Mouse (Mus musculus): ENCODE results near the gene Haspin.

The Haspin gene

DNA sequence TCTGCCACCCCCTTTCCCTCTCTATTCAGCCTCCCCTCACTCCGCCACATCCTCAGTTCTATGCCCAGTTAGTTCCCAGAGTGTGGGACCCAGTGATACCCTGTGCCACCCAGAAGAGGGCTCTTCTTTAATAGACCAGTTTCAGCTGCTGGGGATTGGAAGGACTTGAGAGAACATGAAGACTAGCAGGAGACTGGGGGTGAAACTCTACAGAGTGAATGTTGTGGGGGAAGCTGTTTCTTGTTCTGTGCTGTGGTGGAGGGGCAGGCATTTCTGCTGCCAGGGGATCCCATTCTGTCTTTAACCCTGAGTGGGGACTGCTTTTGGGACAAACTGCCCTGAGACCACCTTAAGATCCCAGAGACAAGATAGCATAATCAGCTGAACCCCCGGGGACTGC, 47.3 kb downstream of the Haspin start:
- DNase-seq (ENCODE audit: extremely low read depth, insufficient read length, low spot score) = no peak

DNA sequence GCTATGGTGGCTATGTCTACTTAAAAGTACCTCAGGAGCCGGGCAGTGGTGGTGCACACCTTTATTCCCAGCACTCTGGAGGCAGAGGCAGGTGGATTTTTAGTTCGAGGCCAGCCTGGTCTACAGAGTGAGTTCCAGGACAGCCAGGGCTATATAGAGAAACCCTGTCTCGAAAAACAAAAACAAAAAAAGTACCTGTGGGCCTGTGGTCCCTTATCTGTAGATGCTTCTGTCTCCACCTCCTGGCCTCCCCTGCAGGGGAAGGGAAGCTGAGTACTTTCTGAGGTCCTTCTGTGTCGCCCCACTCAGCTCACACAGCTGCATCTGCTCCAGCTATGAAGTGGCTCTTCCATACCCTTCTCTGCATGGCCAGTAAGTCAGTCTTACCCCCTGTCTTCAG, 47.8 kb downstream of the Haspin start, which contains the start of gene Itgae:
Gene Itgae (plus strand): TSS at position 301 of the 400 bp plus-strand sequence.
- no peak for DNase-seq (ENCODE audit: extremely low read depth, insufficient read length, low spot score)

DNA sequence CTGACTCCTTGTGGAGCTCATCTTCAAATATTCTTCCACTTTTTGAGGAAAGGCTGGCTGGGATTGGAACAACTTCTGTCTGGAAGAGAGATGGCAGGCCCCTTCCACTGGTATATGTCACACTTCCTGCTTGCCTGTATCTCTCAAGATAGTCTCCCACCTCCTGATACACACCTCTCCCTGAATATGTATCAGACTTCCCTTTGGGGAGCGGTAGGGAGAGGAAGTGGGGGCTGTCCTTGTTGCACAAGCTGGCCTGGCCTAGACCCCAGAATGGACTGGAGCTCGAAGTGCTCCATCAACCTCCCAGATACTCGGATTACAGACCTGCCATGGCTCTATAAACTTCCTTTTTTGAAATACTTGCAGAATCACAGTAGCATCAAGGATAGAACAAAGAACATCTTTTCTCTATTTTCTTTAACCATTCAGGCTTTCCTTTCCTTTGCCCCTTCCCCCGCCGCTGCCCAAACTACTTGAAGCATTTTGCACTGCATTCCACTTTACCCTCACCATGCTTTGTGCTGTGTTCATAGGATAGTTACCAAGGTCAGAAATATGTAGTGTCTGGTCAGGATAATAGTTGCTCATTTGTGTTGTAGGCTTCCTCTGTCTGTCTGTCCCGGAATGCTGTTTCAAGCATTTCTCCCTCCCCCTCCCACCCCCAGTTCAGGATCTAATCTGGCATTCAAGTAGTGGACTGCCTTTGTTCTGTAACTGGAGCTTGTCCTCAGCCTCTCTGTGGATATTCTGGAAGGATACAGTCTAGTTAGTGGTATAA, 50.2 kb downstream of the Haspin start:
- DNase-seq (ENCODE audit: extremely low read depth, insufficient read length, low spot score) = no peak

Measured in 3134 (cell line).